Mouse (Mus musculus): ENCODE measurements around the gene Tcp11l2.

Tcp11l2 gene

GRCm38 (mm10) chr10:84608361-84608760, 31.9 kb downstream of the Tcp11l2 start:
- no peak for DNase-seq

GRCm38 (mm10) chr10:84610324-84610723, 33.9 kb downstream of the Tcp11l2 start:
- peak; percentile 34 for DNase-seq

- DNase-seq, result no peak
Measured at GRCm38 (mm10) chr10:84610783-84611182, 34.4 kb downstream of the Tcp11l2 start.

- no peak for DNase-seq
Measured at GRCm38 (mm10) chr10:84611664-84612063, 35.2 kb downstream of the Tcp11l2 start.

- no peak for DNase-seq
Measured at GRCm38 (mm10) chr10:84612281-84612680, 35.9 kb downstream of the Tcp11l2 start.

- no peak for DNase-seq
Measured at GRCm38 (mm10) chr10:84613366-84613765, 36.9 kb downstream of the Tcp11l2 start.

GRCm38 (mm10) chr10:84615076-84615475, 38.6 kb downstream of the Tcp11l2 start:
- DNase-seq, result no peak

- peak; percentile 96 for DNase-seq
Measured at GRCm38 (mm10) chr10:84621826-84622790, 45.7 kb downstream of the Tcp11l2 start, which contains the start of gene Polr3b. Gene Polr3b (plus strand): TSS chr10:84622292.

GRCm38 (mm10) chr10:84631182-84631581, 54.8 kb downstream of the Tcp11l2 start:
- DNase-seq, result peak; percentile 72

- no peak for DNase-seq
Measured at GRCm38 (mm10) chr10:84632005-84632404, 55.6 kb downstream of the Tcp11l2 start.

GRCm38 (mm10) chr10:84636656-84637055, 60.2 kb downstream of the Tcp11l2 start:
- no peak for DNase-seq

GRCm38 (mm10) chr10:84638382-84638781, 62.0 kb downstream of the Tcp11l2 start:
- DNase-seq, result no peak

GRCm38 (mm10) chr10:84639525-84640287, 63.3 kb downstream of the Tcp11l2 start:
- no peak for DNase-seq

- DNase-seq, result no peak
Measured at GRCm38 (mm10) chr10:84640861-84641260, 64.4 kb downstream of the Tcp11l2 start.

- DNase-seq, result peak; percentile 44
Measured at GRCm38 (mm10) chr10:84641576-84641975, 65.2 kb downstream of the Tcp11l2 start.

- DNase-seq, result no peak
Measured at GRCm38 (mm10) chr10:84645940-84646339, 69.5 kb downstream of the Tcp11l2 start.

- no peak for DNase-seq
Measured at GRCm38 (mm10) chr10:84646506-84647102, 70.2 kb downstream of the Tcp11l2 start.

GRCm38 (mm10) chr10:84647264-84647663, 70.8 kb downstream of the Tcp11l2 start:
- no peak for DNase-seq

- no peak for DNase-seq
Measured at GRCm38 (mm10) chr10:84648911-84649310, 72.5 kb downstream of the Tcp11l2 start.

- no peak for DNase-seq
Measured at GRCm38 (mm10) chr10:84654029-84654428, 77.6 kb downstream of the Tcp11l2 start.

GRCm38 (mm10) chr10:84654731-84655130, 78.3 kb downstream of the Tcp11l2 start:
- no peak for DNase-seq

GRCm38 (mm10) chr10:84656618-84657017, 80.2 kb downstream of the Tcp11l2 start:
- DNase-seq, result no peak

- no peak for DNase-seq
Measured at GRCm38 (mm10) chr10:84657437-84658087, 81.1 kb downstream of the Tcp11l2 start.
